Mouse (Mus musculus): ENCODE results near the gene Rcsd1. TPM values are rescaled to one million over a fixed set of nuclear protein-coding genes. Genes with fewer than 3 reads are reported as not detected.
A peak's percentile ranks its signal among the peaks of the same experiment; 100 is the strongest.

The Rcsd1 gene
- polyA plus RNA-seq, 1 experiment from 2014 or later, result 81.2 TPM

DNA sequence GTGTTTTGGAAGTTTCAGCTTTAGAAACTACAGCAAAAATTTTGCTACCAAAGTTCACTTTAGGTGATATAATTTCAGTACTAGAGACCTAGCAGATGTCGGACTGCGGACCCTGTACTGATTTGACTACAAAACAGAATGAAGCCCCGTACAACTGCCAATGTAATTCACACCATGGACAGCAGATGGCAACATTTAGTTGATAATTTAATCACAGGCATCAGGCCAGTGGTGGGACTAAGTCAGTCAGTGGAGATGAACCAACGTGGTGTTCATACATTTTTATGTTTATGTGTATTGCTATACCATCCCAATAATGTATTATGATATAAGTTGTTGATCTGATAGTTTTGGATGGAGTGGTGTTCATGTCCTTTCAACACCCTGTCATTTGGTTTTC, 48.8 kb downstream of the Rcsd1 start:
- WGBS, result 37% methylated on average over 4 of the region's 4 CpGs
- no peak overlapping the region for H3K4me2 ChIP-seq (ENCODE audit: low read length)
- peaks cover 89% of the 10 kb centered on the region for H3K36me3 ChIP-seq (ENCODE audit: control insufficient read depth, insufficient read depth, low read length)
- H3K27me3 ChIP-seq (ENCODE audit: control insufficient read depth, insufficient read depth, low read length), result no peaks in the 10 kb centered on the region
- H3K4me1 ChIP-seq (ENCODE audit: control insufficient read depth in 2 of 2, insufficient read depth in 2 of 2, low read length in 2 of 2), result peaks cover 22 to 38% of the 10 kb centered on the region in 2 experiments
- ATAC-seq (ENCODE audit: insufficient number of reproducible peaks, insufficient read depth, low FRiP score, low read depth), result no peak
- no peak overlapping the region for H3K4me3 ChIP-seq (ENCODE audit: control insufficient read depth in 1 of 2, insufficient read depth in 1 of 2, low read depth in 1 of 2, low read length in 2 of 2)
- H3K27ac ChIP-seq (replicated peaks in 1 of 2; ENCODE audit: control insufficient read depth in 1 of 2, insufficient read depth in 1 of 2, low read depth in 2 of 2, low read length in 2 of 2), result no peak overlapping the region
- no peaks in the 10 kb centered on the region for H3K9me3 ChIP-seq (ENCODE audit: control insufficient read depth, low read length)
- H3K9ac ChIP-seq (ENCODE audit: low read length), result no peak overlapping the region

- H3K4me1 ChIP-seq (ENCODE audit: control insufficient read depth in 2 of 2, insufficient read depth in 2 of 2, low read length in 2 of 2), result peaks cover 23 to 39% of the 10 kb centered on the region in 2 experiments
- 43% methylated on average over 5 of the region's 5 CpGs for WGBS
- no peaks in the 10 kb centered on the region for H3K9me3 ChIP-seq (ENCODE audit: control insufficient read depth, low read length)
- peaks cover 96% of the 10 kb centered on the region for H3K36me3 ChIP-seq (ENCODE audit: control insufficient read depth, insufficient read depth, low read length)
- no peak overlapping the region for H3K9ac ChIP-seq (ENCODE audit: low read length)
- H3K4me2 ChIP-seq (ENCODE audit: low read length), result no peak overlapping the region
- H3K27ac ChIP-seq (replicated peaks in 1 of 2; ENCODE audit: control insufficient read depth in 1 of 2, insufficient read depth in 1 of 2, low read depth in 2 of 2, low read length in 2 of 2), result no peak overlapping the region
- ATAC-seq (ENCODE audit: insufficient number of reproducible peaks, insufficient read depth, low FRiP score, low read depth), result no peak
- no peak overlapping the region for H3K4me3 ChIP-seq (ENCODE audit: control insufficient read depth in 1 of 2, insufficient read depth in 1 of 2, low read depth in 1 of 2, low read length in 2 of 2)
- no peaks in the 10 kb centered on the region for H3K27me3 ChIP-seq (ENCODE audit: control insufficient read depth, insufficient read depth, low read length)
Observed at GRCm38 (mm10) chr1:165658602-165659001, 51.0 kb downstream of the Rcsd1 start.

GRCm38 (mm10) chr1:165655482-165655881, 54.1 kb downstream of the Rcsd1 start:
- ATAC-seq (ENCODE audit: insufficient number of reproducible peaks, insufficient read depth, low FRiP score, low read depth), result 0 out of 2 replicates have a peak, but pooled peaks have one; percentile 27
- peak overlapping the region; percentile 45 to 55; a peak in 3 of 4 replicates for H3K27ac ChIP-seq (replicated peaks in 1 of 2; ENCODE audit: control insufficient read depth in 1 of 2, insufficient read depth in 1 of 2, low read depth in 2 of 2, low read length in 2 of 2)

GRCm38 (mm10) chr1:165655022-165655421, 54.5 kb downstream of the Rcsd1 start:
- Histone ChIP-seq H3K4me2 (ENCODE audit: low read length) (no peak overlapping the region), H3K27me3 (ENCODE audit: control insufficient read depth, insufficient read depth, low read length) (no peaks in the 10 kb centered on the region), H3K4me1 (ENCODE audit: control insufficient read depth in 2 of 2, insufficient read depth in 2 of 2, low read length in 2 of 2) (peaks cover 9 to 34% of the 10 kb centered on the region in 2 experiments), H3K9ac (ENCODE audit: low read length) (no peak overlapping the region), H3K36me3 (ENCODE audit: control insufficient read depth, insufficient read depth, low read length) (peaks cover 96% of the 10 kb centered on the region), H3K27ac (replicated peaks in 1 of 2; ENCODE audit: control insufficient read depth in 1 of 2, insufficient read depth in 1 of 2, low read depth in 2 of 2, low read length in 2 of 2) (peak overlapping the region; percentile 45 to 55), H3K4me3 (ENCODE audit: control insufficient read depth in 1 of 2, insufficient read depth in 1 of 2, low read depth in 1 of 2, low read length in 2 of 2) (no peak overlapping the region), H3K9me3 (ENCODE audit: control insufficient read depth, low read length) (no peaks in the 10 kb centered on the region)
- WGBS, result 65% methylated on average over 6 of the region's 6 CpGs
- ATAC-seq (ENCODE audit: insufficient number of reproducible peaks, insufficient read depth, low FRiP score, low read depth), result peak; percentile 34; the same call in 1 of the 2 replicates

More at GRCm38 (mm10) chr1:165655482-165655881, 54.1 kb downstream of the Rcsd1 start:
- Histone ChIP-seq H3K9me3 (ENCODE audit: control insufficient read depth, low read length) (no peaks in the 10 kb centered on the region), H3K4me3 (ENCODE audit: control insufficient read depth in 1 of 2, insufficient read depth in 1 of 2, low read depth in 1 of 2, low read length in 2 of 2) (no peak overlapping the region), H3K36me3 (ENCODE audit: control insufficient read depth, insufficient read depth, low read length) (peaks cover 96% of the 10 kb centered on the region), H3K27me3 (ENCODE audit: control insufficient read depth, insufficient read depth, low read length) (no peaks in the 10 kb centered on the region), H3K4me2 (ENCODE audit: low read length) (no peak overlapping the region), H3K4me1 (ENCODE audit: control insufficient read depth in 2 of 2, insufficient read depth in 2 of 2, low read length in 2 of 2) (peaks cover 9 to 34% of the 10 kb centered on the region in 2 experiments), H3K9ac (ENCODE audit: low read length) (no peak overlapping the region)
- WGBS, result 17% methylated on average over 14 of the region's 14 CpGs

DNA sequence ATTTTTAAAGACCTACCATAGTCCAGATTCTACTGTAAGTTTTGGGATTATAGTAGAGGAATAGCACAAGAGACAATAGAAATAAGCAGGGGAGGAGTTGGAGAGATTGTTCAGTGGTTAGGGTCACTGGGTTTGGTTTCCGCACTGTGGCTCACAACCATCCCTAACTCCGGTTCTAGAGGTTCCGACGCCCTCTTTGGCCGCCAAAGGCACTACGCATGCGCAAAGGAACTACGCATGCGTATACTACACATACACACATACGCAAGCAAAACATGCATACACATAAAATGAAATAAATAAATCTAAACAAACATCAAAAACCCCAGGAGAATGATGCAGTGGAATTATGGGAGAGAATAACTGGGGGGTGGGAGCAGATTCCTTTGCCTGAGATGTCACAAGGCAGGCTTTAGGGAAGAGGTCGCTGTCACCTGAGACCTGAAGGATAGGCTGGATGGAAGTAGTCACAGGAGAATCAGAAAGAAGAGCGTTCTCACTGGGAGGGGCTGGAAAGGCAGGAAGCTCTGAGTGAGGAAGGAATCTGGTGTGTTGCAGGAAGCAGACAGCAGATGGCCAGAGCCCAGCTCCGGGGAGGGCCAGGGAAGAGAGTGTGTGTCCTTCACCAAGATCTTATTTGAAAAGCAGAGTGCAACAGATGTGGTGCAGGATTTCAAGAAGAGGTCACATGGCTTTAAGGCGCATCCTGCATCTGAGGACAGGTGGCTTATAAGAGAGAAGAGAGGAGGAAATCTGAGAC, 56.3 kb downstream of the Rcsd1 start:
- no peak overlapping the region for H3K9ac ChIP-seq (ENCODE audit: low read length)
- no peak overlapping the region for H3K4me2 ChIP-seq (ENCODE audit: low read length)
- ATAC-seq (ENCODE audit: insufficient number of reproducible peaks, insufficient read depth, low FRiP score, low read depth), result no peak
- peaks cover 9 to 34% of the 10 kb centered on the region in 2 experiments for H3K4me1 ChIP-seq (ENCODE audit: control insufficient read depth in 2 of 2, insufficient read depth in 2 of 2, low read length in 2 of 2)
- no peak overlapping the region for H3K4me3 ChIP-seq (ENCODE audit: control insufficient read depth in 1 of 2, insufficient read depth in 1 of 2, low read depth in 1 of 2, low read length in 2 of 2)
- peak overlapping the region in 1 of 2 experiments; percentile 55; a peak in 2 of 4 replicates for H3K27ac ChIP-seq (replicated peaks in 1 of 2; ENCODE audit: control insufficient read depth in 1 of 2, insufficient read depth in 1 of 2, low read depth in 2 of 2, low read length in 2 of 2)
- no peaks in the 10 kb centered on the region for H3K27me3 ChIP-seq (ENCODE audit: control insufficient read depth, insufficient read depth, low read length)
- no peaks in the 10 kb centered on the region for H3K9me3 ChIP-seq (ENCODE audit: control insufficient read depth, low read length)
- 82% methylated on average over 14 of the region's 14 CpGs for WGBS
- peaks cover 95% of the 10 kb centered on the region for H3K36me3 ChIP-seq (ENCODE audit: control insufficient read depth, insufficient read depth, low read length)

DNA sequence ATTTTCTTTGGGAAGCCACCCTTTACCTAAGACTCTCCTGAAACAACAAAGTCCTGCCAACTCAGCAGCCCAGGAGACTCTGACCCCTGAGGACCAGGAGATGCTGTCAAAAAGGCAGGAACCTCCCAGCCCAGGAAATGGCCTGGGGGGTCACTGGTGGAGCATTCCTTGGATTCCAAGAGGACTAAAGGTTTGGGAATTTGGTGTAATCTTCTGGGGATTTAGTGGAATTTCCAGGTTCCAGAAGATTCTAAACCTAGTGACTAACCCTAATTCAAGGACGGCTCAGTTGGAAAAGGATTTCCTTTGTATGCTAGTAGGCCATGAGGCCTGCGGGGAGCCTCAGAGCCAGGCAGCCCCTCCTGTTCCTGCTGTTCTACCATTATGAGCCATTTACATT, 57.0 kb downstream of the Rcsd1 start:
- Histone ChIP-seq H3K9me3 (ENCODE audit: control insufficient read depth, low read length) (no peaks in the 10 kb centered on the region), H3K9ac (ENCODE audit: low read length) (0 out of 2 replicates have a peak overlapping the region, but pooled peaks have one; percentile 0), H3K4me1 (ENCODE audit: control insufficient read depth in 2 of 2, insufficient read depth in 2 of 2, low read length in 2 of 2) (peaks cover 9 to 34% of the 10 kb centered on the region in 2 experiments), H3K36me3 (ENCODE audit: control insufficient read depth, insufficient read depth, low read length) (peaks cover 95% of the 10 kb centered on the region), H3K4me3 (ENCODE audit: control insufficient read depth in 1 of 2, insufficient read depth in 1 of 2, low read depth in 1 of 2, low read length in 2 of 2) (no peak overlapping the region), H3K27me3 (ENCODE audit: control insufficient read depth, insufficient read depth, low read length) (no peaks in the 10 kb centered on the region), H3K4me2 (ENCODE audit: low read length) (no peak overlapping the region), H3K27ac (replicated peaks in 1 of 2; ENCODE audit: control insufficient read depth in 1 of 2, insufficient read depth in 1 of 2, low read depth in 2 of 2, low read length in 2 of 2) (peak overlapping the region in 1 of 2 experiments; percentile 41; a peak in 1 of 4 replicates)
- ATAC-seq (ENCODE audit: insufficient number of reproducible peaks, insufficient read depth, low FRiP score, low read depth), result no peak
- WGBS, result 31% methylated on average over 2 of the region's 2 CpGs

DNA sequence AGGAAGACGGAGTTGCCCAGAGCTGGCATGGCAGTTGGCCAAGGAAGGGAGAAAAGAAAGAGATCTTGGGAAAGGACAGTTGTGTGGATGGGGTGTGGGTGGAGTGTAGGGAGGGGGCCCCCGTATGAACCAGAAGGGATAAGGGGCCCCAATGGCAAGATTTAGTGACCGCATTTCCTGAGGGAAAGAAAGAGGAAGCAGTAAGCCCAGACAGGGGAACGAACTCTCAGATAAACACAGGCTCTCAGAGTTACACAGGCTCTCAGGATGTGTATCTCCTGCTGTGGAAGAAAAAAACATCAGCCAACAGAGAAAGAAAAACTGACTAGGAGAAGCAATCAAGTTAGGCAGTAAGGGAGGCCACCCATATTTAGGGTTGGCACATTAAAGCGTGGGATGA, 58.4 kb downstream of the Rcsd1 start:
- Histone ChIP-seq H3K27ac (replicated peaks in 1 of 2; ENCODE audit: control insufficient read depth in 1 of 2, insufficient read depth in 1 of 2, low read depth in 2 of 2, low read length in 2 of 2) (peak overlapping the region in 1 of 2 experiments; percentile 38; a peak in 1 of 4 replicates), H3K36me3 (ENCODE audit: control insufficient read depth, insufficient read depth, low read length) (peaks cover 86% of the 10 kb centered on the region)

More for the DNA sequence above, 58.4 kb downstream of the Rcsd1 start:
- ATAC-seq (ENCODE audit: insufficient number of reproducible peaks, insufficient read depth, low FRiP score, low read depth), result no peak
- Histone ChIP-seq H3K4me2 (ENCODE audit: low read length) (no peak overlapping the region), H3K27me3 (ENCODE audit: control insufficient read depth, insufficient read depth, low read length) (no peaks in the 10 kb centered on the region), H3K4me3 (ENCODE audit: control insufficient read depth in 1 of 2, insufficient read depth in 1 of 2, low read depth in 1 of 2, low read length in 2 of 2) (no peak overlapping the region), H3K9me3 (ENCODE audit: control insufficient read depth, low read length) (no peaks in the 10 kb centered on the region), H3K9ac (ENCODE audit: low read length) (no peak overlapping the region), H3K4me1 (ENCODE audit: control insufficient read depth in 2 of 2, insufficient read depth in 2 of 2, low read length in 2 of 2) (peaks cover 9 to 34% of the 10 kb centered on the region in 2 experiments)
- 56% methylated on average over 5 of the region's 5 CpGs for WGBS
